Mouse (Mus musculus): ENCODE measurements at regions not wholly inside any gene's neighbourhood (a gene's known extent, or its start where the extent isn't known, plus 50 kb on each side); places are given as distances from the start of the nearest gene placed in this dataset.
"Not testable (repeated sequence)": the region's sequence is repeated elsewhere in the genome, so short reads cannot be mapped to it uniquely, and the experiment has no call there.

- no peak for TF ChIP-seq CTCF (conservative IDR thresholded peaks at IDR 0.05; ENCODE audit: low read length)
- no peak for TF ChIP-seq NANOG (IDR thresholded peaks at IDR 0.05; ENCODE audit: borderline replicate concordance, low read length)
- TF ChIP-seq POU5F1 (IDR thresholded peaks at IDR 0.05; ENCODE audit: borderline replicate concordance, low read length) = no peak
- no peak overlapping the region for H3K4me3 ChIP-seq (replicated peaks; ENCODE audit: low read length)
Measured at GRCm38 (mm10) chr1:51590606-51591400, 112.6 kb upstream of the Nabp1 start.

GRCm38 (mm10) chr1:51584925-51585424 is 106.8 kb upstream of the Nabp1 start:
- Histone ChIP-seq H3K36me3 (ENCODE audit: insufficient read depth, low read length) (no peaks in the 10 kb centered on the region), H3K9me3 (ENCODE audit: low read length) (no peaks in the 10 kb centered on the region), H3K4me3 (replicated peaks; ENCODE audit: low read length) (no peak overlapping the region), H3K27me3 (ENCODE audit: insufficient read depth, low read length) (no peaks in the 10 kb centered on the region), H3K4me1 (replicated peaks; ENCODE audit: low read depth, low read length) (peaks cover 3% of the 10 kb centered on the region)
- TF ChIP-seq CTCF (conservative IDR thresholded peaks at IDR 0.05; ENCODE audit: low read length) = no peak
- no peak for TF ChIP-seq NANOG (IDR thresholded peaks at IDR 0.05; ENCODE audit: borderline replicate concordance, low read length)
- TF ChIP-seq POU5F1 (IDR thresholded peaks at IDR 0.05; ENCODE audit: borderline replicate concordance, low read length) = no peak

More at GRCm38 (mm10) chr1:51590606-51591400, 112.6 kb upstream of the Nabp1 start:
- no peaks in the 10 kb centered on the region for H3K4me1 ChIP-seq (replicated peaks; ENCODE audit: low read depth, low read length)
- no peaks in the 10 kb centered on the region for H3K36me3 ChIP-seq (ENCODE audit: insufficient read depth, low read length)
- H3K27me3 ChIP-seq (ENCODE audit: insufficient read depth, low read length) = no peaks in the 10 kb centered on the region
- no peaks in the 10 kb centered on the region for H3K9me3 ChIP-seq (ENCODE audit: low read length)

DNA sequence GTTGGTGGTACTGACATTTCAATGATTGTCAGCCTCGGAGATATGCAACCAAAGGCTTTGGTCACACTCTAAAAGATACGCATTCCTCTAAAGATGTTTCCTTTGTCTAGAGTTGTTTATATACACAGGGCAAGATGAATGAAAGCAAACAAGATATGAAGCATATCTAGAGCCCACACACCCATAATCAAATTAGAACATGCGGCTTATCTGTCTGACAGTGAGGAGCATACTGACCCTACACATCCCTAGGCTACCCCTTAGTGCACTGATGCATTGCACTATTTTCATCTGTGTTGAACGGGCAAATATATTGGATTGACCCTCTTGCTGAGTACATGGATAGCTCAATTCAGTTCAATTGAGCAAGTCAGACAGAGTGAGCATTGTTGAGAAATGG is 105.6 kb upstream of the Nabp1 start:
- Histone ChIP-seq H3K4me3 (replicated peaks; ENCODE audit: low read length) (no peak overlapping the region), H3K36me3 (ENCODE audit: insufficient read depth, low read length) (no peaks in the 10 kb centered on the region), H3K4me1 (replicated peaks; ENCODE audit: low read depth, low read length) (peaks cover 7% of the 10 kb centered on the region), H3K9me3 (ENCODE audit: low read length) (no peaks in the 10 kb centered on the region), H3K27me3 (ENCODE audit: insufficient read depth, low read length) (no peaks in the 10 kb centered on the region)
- TF ChIP-seq CTCF (conservative IDR thresholded peaks at IDR 0.05; ENCODE audit: low read length) (no peak), POU5F1 (IDR thresholded peaks at IDR 0.05; ENCODE audit: borderline replicate concordance, low read length) (no peak), NANOG (IDR thresholded peaks at IDR 0.05; ENCODE audit: borderline replicate concordance, low read length) (no peak)

- Histone ChIP-seq H3K9me3 (ENCODE audit: low read length) (no peaks in the 10 kb centered on the region), H3K4me1 (replicated peaks; ENCODE audit: low read depth, low read length) (peaks cover 7% of the 10 kb centered on the region), H3K4me3 (replicated peaks; ENCODE audit: low read length) (no peak overlapping the region), H3K27me3 (ENCODE audit: insufficient read depth, low read length) (no peaks in the 10 kb centered on the region), H3K36me3 (ENCODE audit: insufficient read depth, low read length) (no peaks in the 10 kb centered on the region)
- no peak for TF ChIP-seq NANOG (IDR thresholded peaks at IDR 0.05; ENCODE audit: borderline replicate concordance, low read length)
Measured at GRCm38 (mm10) chr1:51580074-51580473, 101.8 kb upstream of the Nabp1 start.

GRCm38 (mm10) chr1:51577701-51578100 is 99.5 kb upstream of the Nabp1 start:
- Histone ChIP-seq H3K27me3 (ENCODE audit: insufficient read depth, low read length) (no peaks in the 10 kb centered on the region), H3K9me3 (ENCODE audit: low read length) (no peaks in the 10 kb centered on the region), H3K4me1 (replicated peaks; ENCODE audit: low read depth, low read length) (peaks cover 20% of the 10 kb centered on the region), H3K36me3 (ENCODE audit: insufficient read depth, low read length) (no peaks in the 10 kb centered on the region), H3K4me3 (replicated peaks; ENCODE audit: low read length) (no peak overlapping the region)
- TF ChIP-seq POU5F1 (IDR thresholded peaks at IDR 0.05; ENCODE audit: borderline replicate concordance, low read length) (no peak), CTCF (conservative IDR thresholded peaks at IDR 0.05; ENCODE audit: low read length) (no peak), NANOG (IDR thresholded peaks at IDR 0.05; ENCODE audit: borderline replicate concordance, low read length) (no peak)

DNA sequence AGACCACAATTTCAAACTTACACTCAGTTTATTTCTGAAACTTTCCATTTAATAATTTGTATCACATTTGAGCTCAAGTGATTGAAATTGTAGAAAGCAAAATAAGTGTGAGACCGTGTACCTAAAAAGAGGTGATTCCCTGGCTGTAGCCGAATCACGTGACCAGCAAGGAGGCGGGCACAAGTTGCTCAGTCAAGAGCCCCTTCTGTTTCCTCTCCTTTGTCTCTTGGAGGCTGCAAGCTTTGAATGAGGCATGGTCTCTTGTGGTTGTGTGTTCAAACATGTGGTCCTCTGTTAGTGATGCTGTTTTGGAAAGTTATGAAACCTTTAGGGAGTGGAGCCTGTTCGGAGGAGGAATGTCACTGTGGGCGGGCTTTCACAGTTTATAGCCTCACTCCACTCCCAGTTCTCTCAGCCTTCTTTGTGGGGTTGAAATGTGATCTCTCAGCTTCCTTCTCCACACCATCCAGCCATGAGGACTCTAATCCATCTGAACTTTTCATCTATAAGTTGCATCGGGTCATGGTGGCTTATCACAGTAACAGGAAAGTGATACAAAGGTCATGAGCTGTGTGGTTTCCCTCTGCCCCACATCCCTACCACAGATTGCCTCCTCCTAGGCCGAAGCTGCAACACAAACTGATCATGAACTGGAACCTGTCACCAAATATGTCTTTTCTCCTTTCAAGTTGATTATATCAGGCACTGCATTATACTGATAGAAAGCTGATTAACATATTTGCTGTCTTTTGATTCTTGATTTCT is 94.3 kb upstream of the Nabp1 start:
- Histone ChIP-seq H3K4me3 (replicated peaks; ENCODE audit: low read length) (no peak overlapping the region), H3K27me3 (ENCODE audit: insufficient read depth, low read length) (no peaks in the 10 kb centered on the region), H3K9me3 (ENCODE audit: low read length) (peaks cover 3% of the 10 kb centered on the region; the same call in 1 of the 2 replicates), H3K4me1 (replicated peaks; ENCODE audit: low read depth, low read length) (peaks cover 20% of the 10 kb centered on the region), H3K36me3 (ENCODE audit: insufficient read depth, low read length) (no peaks in the 10 kb centered on the region)
- TF ChIP-seq NANOG (IDR thresholded peaks at IDR 0.05; ENCODE audit: borderline replicate concordance, low read length) (no peak), POU5F1 (IDR thresholded peaks at IDR 0.05; ENCODE audit: borderline replicate concordance, low read length) (no peak), CTCF (conservative IDR thresholded peaks at IDR 0.05; ENCODE audit: low read length) (no peak)

GRCm38 (mm10) chr1:51569625-51570024 is 91.4 kb upstream of the Nabp1 start:
- Histone ChIP-seq H3K36me3 (ENCODE audit: insufficient read depth, low read length) (no peaks in the 10 kb centered on the region), H3K4me1 (replicated peaks; ENCODE audit: low read depth, low read length) (peaks cover 20% of the 10 kb centered on the region), H3K27me3 (ENCODE audit: insufficient read depth, low read length) (no peaks in the 10 kb centered on the region), H3K4me3 (replicated peaks; ENCODE audit: low read length) (no peak overlapping the region), H3K9me3 (ENCODE audit: low read length) (peaks cover 3% of the 10 kb centered on the region; the same call in 1 of the 2 replicates)
- TF ChIP-seq POU5F1 (IDR thresholded peaks at IDR 0.05; ENCODE audit: borderline replicate concordance, low read length) (no peak), NANOG (IDR thresholded peaks at IDR 0.05; ENCODE audit: borderline replicate concordance, low read length) (no peak), CTCF (conservative IDR thresholded peaks at IDR 0.05; ENCODE audit: low read length) (no peak)

GRCm38 (mm10) chr1:51566170-51566649 is 88.0 kb upstream of the Nabp1 start:
- Histone ChIP-seq H3K27me3 (ENCODE audit: insufficient read depth, low read length) (no peaks in the 10 kb centered on the region), H3K4me1 (replicated peaks; ENCODE audit: low read depth, low read length) (no peaks in the 10 kb centered on the region), H3K36me3 (ENCODE audit: insufficient read depth, low read length) (no peaks in the 10 kb centered on the region), H3K9me3 (ENCODE audit: low read length) (peaks cover 3% of the 10 kb centered on the region; the same call in 1 of the 2 replicates), H3K4me3 (replicated peaks; ENCODE audit: low read length) (no peak overlapping the region)
- TF ChIP-seq POU5F1 (IDR thresholded peaks at IDR 0.05; ENCODE audit: borderline replicate concordance, low read length) (no peak), CTCF (conservative IDR thresholded peaks at IDR 0.05; ENCODE audit: low read length) (no peak), NANOG (IDR thresholded peaks at IDR 0.05; ENCODE audit: borderline replicate concordance, low read length) (no peak)

GRCm38 (mm10) chr1:51556616-51557015 is 78.4 kb upstream of the Nabp1 start:
- H3K27me3 ChIP-seq (ENCODE audit: insufficient read depth, low read length); H3K4me1 ChIP-seq (replicated peaks; ENCODE audit: low read depth, low read length); H3K36me3 ChIP-seq (ENCODE audit: insufficient read depth, low read length); H3K4me3 ChIP-seq (replicated peaks; ENCODE audit: low read length); H3K9me3 ChIP-seq (ENCODE audit: low read length): not testable (repeated sequence)

All from E14TG2a.4 (cell line).